ENCODE assay signal across 7 mouse cellular contexts in the genomic region with DNA sequence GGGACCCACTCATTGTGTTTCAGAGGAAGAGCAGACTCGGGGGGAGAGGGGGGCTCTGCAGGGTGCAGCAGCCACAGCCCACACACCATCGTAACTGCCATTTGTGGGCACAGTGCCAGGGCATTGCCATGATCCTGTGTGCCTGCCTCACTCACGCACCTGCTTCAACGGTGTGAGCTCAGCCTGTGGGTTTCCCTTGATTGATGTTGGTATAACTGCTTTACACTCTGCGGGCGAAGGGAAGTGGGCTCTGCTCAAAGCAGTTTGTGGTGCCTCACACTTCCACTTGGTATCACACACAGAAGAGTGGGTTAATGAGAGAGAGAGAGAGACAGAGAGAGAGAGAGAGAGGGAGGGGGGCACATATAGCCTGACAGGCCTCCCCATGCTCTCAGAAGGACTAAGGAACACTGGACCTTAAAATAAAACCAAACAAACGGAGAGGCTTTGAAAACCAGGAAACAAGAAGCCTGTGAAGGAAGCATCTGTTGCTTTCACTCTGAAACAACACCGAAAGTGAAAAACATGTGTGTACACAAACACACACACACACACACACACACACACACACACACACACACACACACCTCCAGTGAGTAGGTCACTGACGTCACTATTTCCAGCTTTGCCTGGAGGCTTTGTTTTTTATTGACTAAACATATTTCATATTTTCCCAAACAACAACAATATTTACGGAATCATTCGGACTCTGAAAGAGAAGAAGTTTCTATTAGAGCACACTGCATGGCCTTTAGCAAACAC.
DNase-seq lines count a peak whose midpoint lies in the region; ATAC-seq lines count a peak whose summit lies in the region.

No protein-coding gene starts in this region.

- H3K36me3 ChIP-seq in kidney, embryonic 15.5 days = no peaks in the 10 kb centered on the region
- H3K36me3 ChIP-seq in forebrain, embryonic 13.5 days (ENCODE audit: poor library complexity, severe bottlenecking) = no peaks in the 10 kb centered on the region

- H3K4me2 ChIP-seq in kidney, embryonic 15.5 days = no peak overlapping the region
- H3K4me2 ChIP-seq in forebrain, embryonic 13.5 days = no peak overlapping the region

- no peak for DNase-seq in kidney, adult 11 months
- peak; percentile 79 to 89 for DNase-seq in CD8-positive naive resting alpha-beta T cell, adult 2 months (ENCODE audit: low read depth in 2 of 2, low spot score in 2 of 2)
- peak; percentile 94 to 98 for DNase-seq in thymus, adult 18-20 months
- DNase-seq in frontal cortex, adult 2 months (ENCODE audit: extremely low spot score in 1 of 2, low spot score in 1 of 2) = no peak

- no peaks in the 10 kb centered on the region for H3K9me3 ChIP-seq in kidney, embryonic 15.5 days (replicated peaks)
- H3K9me3 ChIP-seq in forebrain, embryonic 13.5 days (replicated peaks) = no peaks in the 10 kb centered on the region

- peak overlapping the region; percentile 62 for H3K27ac ChIP-seq in kidney, embryonic 15.5 days
- peak overlapping the region; percentile 59 for H3K27ac ChIP-seq in forebrain, embryonic 13.5 days

- peaks cover 12% of the 10 kb centered on the region; the same call in 1 of the 2 replicates for H3K4me1 ChIP-seq in kidney, embryonic 15.5 days
- peaks cover 26% of the 10 kb centered on the region for H3K4me1 ChIP-seq in forebrain, embryonic 13.5 days

- no peaks in the 10 kb centered on the region for H3K27me3 ChIP-seq in kidney, embryonic 15.5 days
- no peaks in the 10 kb centered on the region for H3K27me3 ChIP-seq in forebrain, embryonic 13.5 days

- 0 out of 2 replicates have a peak, but pooled peaks have one; percentile 49 for ATAC-seq in kidney, embryonic 15.5 days (replicated peaks; ENCODE audit: low FRiP score)
- ATAC-seq in forebrain, embryonic 13.5 days = peak; percentile 84
- peak; percentile 75 for ATAC-seq in megakaryocyte, adult 5-6 weeks (ENCODE audit: poor library complexity, severe bottlenecking)

- WGBS in kidney, embryonic 15.5 days = 54% methylated on average over 11 of the region's 11 CpGs
- 50% methylated on average over 11 of the region's 11 CpGs for WGBS in forebrain, embryonic 13.5 days

- H3K9ac ChIP-seq in kidney, embryonic 15.5 days = no peak overlapping the region
- H3K9ac ChIP-seq in forebrain, embryonic 13.5 days = no peak overlapping the region

- H3K4me3 ChIP-seq in kidney, embryonic 15.5 days (replicated peaks) = no peak overlapping the region
- H3K4me3 ChIP-seq in forebrain, embryonic 13.5 days = no peak overlapping the region

Comparison
In these comparisons a context has a peak if more than half of its experiments do, and no peak if none do; other contexts are left out.
1. DNase-seq: peak in CD8-positive naive resting alpha-beta T cell, adult 2 months (2 of 2) and thymus, adult 18-20 months (2 of 2); none in kidney, adult 11 months (single experiment) and frontal cortex, adult 2 months (0 of 2).
2. Peak in every context shown above with its lines, with median percentiles within 50 percentile points of each other: ATAC-seq.